Mouse (Mus musculus) limb, embryonic 14.5 days (tissue): ENCODE measurements around the gene Psmd7. TPM values are rescaled to one million over a fixed set of nuclear protein-coding genes. Genes with fewer than 3 reads are reported as not detected.
A peak's percentile ranks its signal among the peaks of the same experiment; 100 is the strongest.

Experiments
- ATAC-seq: fragments of 200-750 bp; cut with Nextera tagmentation; 2 replicates; pipeline ENCODE4 v1.8.0; 2017; ENCODE audit warnings: low read depth, moderate number of reproducible peaks, moderate TSS enrichment; ENCODE audit not compliant: low FRiP score
- DNase-seq: peaks from one replicate; pipeline ENCODE4 v3.0.0-alpha.2; 2015; ENCODE audit warnings: low spot score
- H3K27ac ChIP-seq: fragments of 300-500 bp; sonication (generic); replicated peaks from 2 replicates; pipeline ENCODE4 v1.5.1; 2014; ENCODE audit warnings: low read depth, mild to moderate bottlenecking, low read length, moderate library complexity, mixed read lengths
- H3K27me3 ChIP-seq: fragments of 300-500 bp; sonication (generic); 2 replicates; pipeline ENCODE4 v1.6.1; 2014; ENCODE audit warnings: low read length, mixed read lengths; ENCODE audit not compliant: control insufficient read depth, insufficient read depth
- H3K36me3 ChIP-seq: fragments of 300-500 bp; sonication (generic); 2 replicates; pipeline ENCODE4 v1.6.1; 2014; ENCODE audit warnings: mild to moderate bottlenecking, low read length, moderate library complexity, mixed read lengths; ENCODE audit not compliant: control insufficient read depth, insufficient read depth
- H3K4me1 ChIP-seq: fragments of 300-500 bp; sonication (generic); 2 replicates; pipeline ENCODE4 v1.6.1; 2014; ENCODE audit warnings: antibody characterized with exemption, low read length, mixed read lengths; ENCODE audit not compliant: control insufficient read depth, insufficient read depth
- H3K4me2 ChIP-seq: fragments of 300-500 bp; sonication (generic); replicated peaks from 2 replicates; pipeline ENCODE4 v1.6.1; 2014; ENCODE audit warnings: low read depth, mild to moderate bottlenecking, low read length, moderate library complexity; ENCODE audit not compliant: severe bottlenecking
- H3K4me3 ChIP-seq: fragments of 300-500 bp; sonication (generic); replicated peaks from 2 replicates; pipeline ENCODE4 v1.5.1; 2014; ENCODE audit warnings: low read length
- H3K9ac ChIP-seq: fragments of 300-500 bp; sonication (generic); 2 replicates; pipeline ENCODE4 v1.6.1; 2014; ENCODE audit warnings: mild to moderate bottlenecking, low read depth, low read length, moderate library complexity; ENCODE audit not compliant: severe bottlenecking
- H3K9me3 ChIP-seq: fragments of 300-500 bp; sonication (generic); 2 replicates; pipeline ENCODE4 v1.6.1; 2016; ENCODE audit warnings: low read length; ENCODE audit not compliant: control insufficient read depth
- POLR2A ChIP-seq: fragments of 200-500 bp; IDR thresholded peaks from 2 replicates; pipeline ENCODE4 v1.8.0; 2012; ENCODE audit warnings: inconsistent platforms, mild to moderate bottlenecking, moderate library complexity, borderline replicate concordance; ENCODE audit not compliant: insufficient read depth, insufficient read length; ENCODE audit errors: extremely low read depth
- WGBS: fragments of 180-500 bp; shearing (Covaris S2); extraction: QIAGEN DNeasy Blood & Tissue Kit; methylation state at CpG from one replicate; pipeline ENCODE4 v1.1.7; 2014; 5-methylcytosine and 5-hydroxymethylcytosine counted together
- polyA plus RNA-seq, 2 experiments: library from polyadenylated mRNA; depleted of rRNA in 1 of 2; stranded (reverse) in 1 of 2; unstranded in 1 of 2; fragments of >200 nt; fragmentation: Nextera tagmentation in 1 of 2; extraction: Ambion mirVana in 1 of 2; gene quantifications; 2 replicates each; pipeline versions ENCODE4 v1.2.1 to v1.2.3; 2012 to 2014

Gene Psmd7
- polyA plus RNA-seq, 2 experiments: 152 to 281 TPM

- TF ChIP-seq POLR2A: no peak
- no peak overlapping the region for H3K9ac ChIP-seq
- WGBS: 6% methylated on average over 7 of the region's 7 CpGs
- peaks cover 10% of the 10 kb centered on the region for H3K4me1 ChIP-seq
- H3K27ac ChIP-seq: peak overlapping the region; percentile 41; the same call in 1 of the 2 replicates
- peak overlapping the region; percentile 22; the same call in 1 of the 2 replicates for H3K4me2 ChIP-seq
- H3K27me3 ChIP-seq: no peaks in the 10 kb centered on the region
- no peaks in the 10 kb centered on the region for H3K36me3 ChIP-seq
- no peak overlapping the region for H3K4me3 ChIP-seq
- no peak for ATAC-seq
- DNase-seq: no peak
- H3K9me3 ChIP-seq: no peaks in the 10 kb centered on the region
Observed at GRCm38 (mm10) chr8:107608751-107609150, 20.5 kb upstream of the Psmd7 start.

- DNase-seq (peak; percentile 91), ATAC-seq (no peak)
- 1% methylated on average over 7 of the region's 7 CpGs for WGBS
- Histone ChIP-seq H3K4me1 (peaks cover 6% of the 10 kb centered on the region; the same call in 1 of the 2 replicates), H3K4me2 (no peak overlapping the region), H3K27ac (no peak overlapping the region), H3K9ac (no peak overlapping the region), H3K27me3 (no peaks in the 10 kb centered on the region), H3K4me3 (no peak overlapping the region), H3K36me3 (no peaks in the 10 kb centered on the region), H3K9me3 (no peaks in the 10 kb centered on the region)
- TF ChIP-seq POLR2A: no peak
Observed at GRCm38 (mm10) chr8:107603026-107603425, 14.8 kb upstream of the Psmd7 start.

- DNase-seq: no peak
- H3K9me3 ChIP-seq: no peaks in the 10 kb centered on the region
- ATAC-seq: no peak
- no peaks in the 10 kb centered on the region for H3K36me3 ChIP-seq
- no peak overlapping the region for H3K9ac ChIP-seq
- 89% methylated on average over 9 of the region's 9 CpGs for WGBS
- no peak overlapping the region for H3K4me2 ChIP-seq
- H3K27me3 ChIP-seq: no peaks in the 10 kb centered on the region
- no peak overlapping the region for H3K27ac ChIP-seq
- H3K4me1 ChIP-seq: no peaks in the 10 kb centered on the region
- no peak for TF ChIP-seq POLR2A
- no peak overlapping the region for H3K4me3 ChIP-seq
Observed at GRCm38 (mm10) chr8:107599691-107600090, 11.4 kb upstream of the Psmd7 start.

- H3K4me3 ChIP-seq: no peak overlapping the region
- H3K4me1 ChIP-seq: no peaks in the 10 kb centered on the region
- no peak for DNase-seq
- ATAC-seq: no peak
- no peaks in the 10 kb centered on the region for H3K36me3 ChIP-seq
- H3K9me3 ChIP-seq: no peaks in the 10 kb centered on the region
- no peak overlapping the region for H3K9ac ChIP-seq
- WGBS: 74% methylated on average over 1 of the region's 1 CpGs
- no peak overlapping the region for H3K4me2 ChIP-seq
- H3K27me3 ChIP-seq: no peaks in the 10 kb centered on the region
- no peak for TF ChIP-seq POLR2A
- H3K27ac ChIP-seq: no peak overlapping the region
Observed at GRCm38 (mm10) chr8:107597731-107598130, 9.5 kb upstream of the Psmd7 start.

- H3K36me3 ChIP-seq: no peaks in the 10 kb centered on the region
- 82% methylated on average over 6 of the region's 6 CpGs for WGBS
- no peak overlapping the region for H3K27ac ChIP-seq
Observed at GRCm38 (mm10) chr8:107594817-107595216, 6.6 kb upstream of the Psmd7 start.

More at GRCm38 (mm10) chr8:107594817-107595216, 6.6 kb upstream of the Psmd7 start:
- Histone ChIP-seq H3K4me3 (no peak overlapping the region), H3K4me1 (no peaks in the 10 kb centered on the region), H3K4me2 (no peak overlapping the region), H3K9me3 (no peaks in the 10 kb centered on the region), H3K27me3 (no peaks in the 10 kb centered on the region), H3K9ac (no peak overlapping the region)
- TF ChIP-seq POLR2A: no peak
- DNase-seq (no peak), ATAC-seq (no peak)
